Mouse (Mus musculus) natural killer cell, adult 2 months (primary cell): ENCODE measurements around the gene Paics.
A peak's percentile ranks its signal among the peaks of the same experiment; 100 is the strongest.
"Not testable (repeated sequence)": the region's sequence is repeated elsewhere in the genome, so short reads cannot be mapped to it uniquely, and the experiment has no call there.

ENCODE experiments used
- DNase-seq, 2 experiments: peaks; one replicate each; pipeline ENCODE4 v3.0.0; 2022; ENCODE audit warnings: low spot score in 2 of 2

Gene Paics

GRCm38 (mm10) chr5:76950343-76951105 is 583 bp upstream of the Paics start:
- no peak for DNase-seq

- DNase-seq = no peak
These were observed 1.3 kb downstream of the Paics start for GRCm38 (mm10) chr5:76952112-76953040.

- no peak for DNase-seq
These were observed 2.7 kb downstream of the Paics start for GRCm38 (mm10) chr5:76953794-76954193.

- DNase-seq = no peak
These were observed 3.3 kb downstream of the Paics start for GRCm38 (mm10) chr5:76954271-76954900.

- DNase-seq = no peak
These were observed 4.4 kb downstream of the Paics start for GRCm38 (mm10) chr5:76955474-76955873.

GRCm38 (mm10) chr5:76957954-76958353 is 6.8 kb downstream of the Paics start:
- DNase-seq = no peak

- no peak for DNase-seq
These were observed 8.5 kb downstream of the Paics start for GRCm38 (mm10) chr5:76959587-76959986.

GRCm38 (mm10) chr5:76962545-76962944 is 11.4 kb downstream of the Paics start:
- DNase-seq = no peak

- DNase-seq = no peak
These were observed 13.5 kb downstream of the Paics start for GRCm38 (mm10) chr5:76964651-76965050.

- DNase-seq = no peak
These were observed 18.1 kb downstream of the Paics start for GRCm38 (mm10) chr5:76969250-76969649.

GRCm38 (mm10) chr5:76971115-76971514 is 20.0 kb downstream of the Paics start:
- DNase-seq = not testable (repeated sequence)

- no peak for DNase-seq
These were observed 22.4 kb downstream of the Paics start for GRCm38 (mm10) chr5:76973488-76973887.

GRCm38 (mm10) chr5:76974207-76974553 is 23.1 kb downstream of the Paics start:
- DNase-seq = no peak

GRCm38 (mm10) chr5:76974554-76975285 is 23.6 kb downstream of the Paics start, which contains the start of gene Srp72:
Srp72 (plus strand) TSS chr5:76974683.
- DNase-seq = peak; percentile 69 to 81

GRCm38 (mm10) chr5:76975736-76976135 is 24.6 kb downstream of the Paics start:
- DNase-seq = no peak

GRCm38 (mm10) chr5:76984015-76984414 is 32.9 kb downstream of the Paics start:
- DNase-seq = no peak

GRCm38 (mm10) chr5:76990789-76991188 is 39.7 kb downstream of the Paics start:
- no peak for DNase-seq

GRCm38 (mm10) chr5:76993174-76993814 is 42.2 kb downstream of the Paics start:
- no peak for DNase-seq

GRCm38 (mm10) chr5:76998416-76998815 is 47.3 kb downstream of the Paics start:
- DNase-seq = no peak

- DNase-seq = no peak
These were observed 50.1 kb downstream of the Paics start for GRCm38 (mm10) chr5:77001192-77001591.
